Mouse (Mus musculus) thymus, postnatal 4 days (tissue): Measurements from ENCODE around the gene Fndc3b.
"Not testable (repeated sequence)": the region's sequence is repeated elsewhere in the genome, so short reads cannot be mapped to it uniquely, and the experiment has no call there.

ENCODE experiments used
- DNase-seq: peaks from one replicate; pipeline ENCODE4 v3.0.0; 2021

Fndc3b gene

DNA sequence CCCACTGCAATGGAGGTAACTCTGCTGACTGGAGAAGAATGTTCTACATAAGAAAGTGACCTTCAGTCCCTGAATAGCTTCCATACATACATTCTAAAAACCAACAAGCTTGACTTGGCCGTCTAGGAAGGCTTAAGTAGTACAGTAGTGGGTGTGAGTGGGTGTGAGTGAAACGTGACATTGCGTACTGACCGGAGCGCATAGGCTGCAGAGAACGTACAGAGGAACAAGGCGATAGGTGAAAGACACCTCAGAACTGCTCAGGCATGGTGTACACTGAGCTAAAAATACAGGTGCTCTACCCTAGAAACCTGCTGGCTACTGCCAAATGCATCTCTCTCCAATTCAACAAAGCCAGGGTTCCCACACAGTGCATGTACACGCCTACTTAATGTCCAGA lies 219.7 kb downstream of the Fndc3b start:
- no peak for DNase-seq

DNA sequence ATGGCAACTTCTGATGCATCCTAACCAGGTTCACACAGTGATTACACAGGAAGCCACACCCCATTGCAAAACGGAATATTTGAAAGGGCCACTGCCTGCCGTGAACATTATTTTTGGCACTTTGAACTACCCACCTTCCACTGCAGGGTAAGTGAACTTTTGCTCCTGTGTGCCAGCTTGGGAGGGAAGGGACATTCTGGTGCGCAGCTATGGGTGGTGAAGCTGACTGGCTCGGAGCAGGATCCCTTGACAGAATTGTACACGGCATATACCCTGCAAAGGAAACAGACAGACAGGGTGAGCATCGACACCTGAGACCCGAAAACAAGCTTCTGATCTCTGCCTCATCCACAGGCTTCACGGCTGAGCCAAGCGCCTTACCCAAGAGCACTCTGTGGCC lies 220.2 kb downstream of the Fndc3b start:
- DNase-seq = no peak

DNA sequence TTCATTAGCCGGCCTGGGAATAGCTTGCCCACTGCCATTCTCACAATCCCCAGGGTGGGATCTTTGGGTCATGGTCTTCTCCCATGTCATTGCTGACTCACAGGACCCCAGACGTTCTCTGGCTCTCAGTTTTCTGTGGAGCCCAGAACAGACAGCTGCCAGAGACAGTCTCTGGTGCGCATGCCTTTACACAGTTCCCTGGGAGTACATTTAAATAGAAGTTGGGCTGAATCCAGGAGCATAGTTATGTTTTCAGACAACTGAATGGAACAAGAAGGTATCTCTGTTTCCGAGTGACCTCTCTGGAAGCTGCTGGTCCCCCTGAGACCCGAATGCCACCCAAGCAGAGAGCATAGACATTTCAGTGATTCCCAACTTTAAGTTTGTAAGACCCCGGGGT lies 221.6 kb downstream of the Fndc3b start:
- no peak for DNase-seq

DNA sequence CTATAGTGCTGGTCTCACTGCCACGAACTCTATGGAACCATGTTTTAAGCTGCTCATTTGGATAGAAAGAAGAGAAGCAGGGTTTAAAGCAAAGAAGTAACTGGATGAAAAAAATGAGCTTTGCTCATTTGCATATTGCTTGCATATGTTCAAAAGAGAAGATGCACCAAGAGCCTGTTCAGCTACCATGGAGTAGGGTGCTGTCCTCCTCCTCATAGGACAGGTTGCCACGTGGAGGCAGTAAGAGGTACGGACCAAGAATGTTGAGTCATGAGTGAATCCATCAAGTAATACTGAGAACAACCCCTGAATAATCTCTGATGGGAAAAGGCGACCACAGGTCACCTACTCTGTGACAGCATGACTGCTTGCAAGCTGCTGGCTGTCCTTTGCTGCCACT lies 226.0 kb downstream of the Fndc3b start:
- DNase-seq = no peak

DNA sequence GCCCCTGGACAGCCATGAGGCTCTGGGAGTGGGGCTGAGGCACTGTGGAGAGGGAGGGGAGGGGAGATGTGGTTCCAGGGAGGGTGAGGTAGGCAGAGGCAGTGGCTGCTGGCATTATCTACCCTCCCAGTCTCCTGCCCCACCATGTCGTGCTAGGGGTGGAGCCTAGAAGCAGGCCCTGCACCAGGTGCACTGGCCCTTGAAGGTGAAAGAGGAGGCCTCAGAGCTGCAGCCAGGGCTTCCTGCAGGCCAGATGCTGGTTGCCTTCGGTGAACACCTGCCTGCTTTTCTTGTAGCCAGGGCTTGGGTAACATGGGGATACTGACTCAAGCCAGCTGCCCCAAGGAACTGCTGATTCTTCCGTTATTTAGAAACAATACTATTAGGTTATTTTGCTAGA lies 226.4 kb downstream of the Fndc3b start:
- no peak for DNase-seq

DNA sequence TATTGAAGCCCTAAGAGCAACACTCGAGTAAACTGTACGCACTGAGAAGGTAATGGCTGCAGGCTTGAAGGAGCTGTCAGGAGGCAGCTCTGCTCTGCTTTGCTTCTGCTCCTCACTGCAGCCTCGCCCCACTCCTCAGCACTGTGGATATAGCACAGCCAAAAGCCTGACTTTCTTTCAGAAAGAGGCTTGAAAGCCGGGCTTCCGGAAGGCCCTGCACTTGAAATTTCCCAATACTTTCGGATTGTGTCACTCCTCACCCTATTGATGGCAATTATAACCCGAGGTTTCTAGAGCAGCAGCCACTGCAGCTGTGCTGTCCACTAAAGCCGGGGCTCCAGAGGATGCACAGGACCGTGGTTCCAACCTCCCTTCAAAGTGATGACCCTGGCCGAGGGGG lies 227.3 kb downstream of the Fndc3b start:
- DNase-seq = no peak

DNA sequence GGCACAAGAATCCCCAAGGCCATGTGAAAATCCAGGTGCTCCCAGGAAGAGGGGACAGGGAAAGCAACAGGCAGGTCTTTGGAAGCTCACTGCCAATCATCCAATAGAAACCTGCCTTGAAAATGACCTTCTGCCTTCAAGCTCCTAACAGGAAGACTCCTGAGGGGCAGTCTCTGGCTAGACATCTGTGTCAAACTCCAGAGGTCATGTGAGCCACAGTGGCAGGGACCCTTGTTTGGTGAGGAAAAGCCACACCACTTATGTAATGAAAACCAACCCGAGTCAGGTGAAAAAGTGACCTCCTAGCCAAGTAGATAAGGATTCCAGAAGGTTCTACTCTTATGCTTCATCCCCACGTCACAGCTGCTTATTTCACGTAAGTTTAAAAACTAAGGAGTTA lies 227.8 kb downstream of the Fndc3b start:
- DNase-seq = no peak

- no peak for DNase-seq
Observed at GRCm38 (mm10) chr3:27481738-27482137, 229.4 kb downstream of the Fndc3b start.

DNA sequence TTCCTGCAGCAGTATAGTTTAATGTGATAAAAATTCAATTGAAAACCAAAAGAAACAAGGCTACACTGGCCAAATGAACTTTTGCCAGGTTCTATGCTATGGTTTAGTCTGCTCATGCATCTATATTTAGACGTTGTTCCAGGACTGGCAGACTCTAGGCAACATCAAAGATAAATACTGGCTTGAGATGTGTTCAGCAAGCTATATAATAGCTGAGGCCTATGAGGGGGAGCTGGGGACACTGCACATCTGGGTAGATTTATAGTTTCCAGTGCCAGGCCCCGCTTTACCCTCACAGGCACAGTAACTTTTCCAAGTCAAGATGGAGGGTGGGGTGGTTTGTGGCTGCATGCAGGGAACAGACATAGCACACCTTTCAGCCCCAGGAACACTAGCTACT lies 231.7 kb downstream of the Fndc3b start:
- no peak for DNase-seq

- no peak for DNase-seq
Observed at GRCm38 (mm10) chr3:27478563-27479156, 232.4 kb downstream of the Fndc3b start.

DNA sequence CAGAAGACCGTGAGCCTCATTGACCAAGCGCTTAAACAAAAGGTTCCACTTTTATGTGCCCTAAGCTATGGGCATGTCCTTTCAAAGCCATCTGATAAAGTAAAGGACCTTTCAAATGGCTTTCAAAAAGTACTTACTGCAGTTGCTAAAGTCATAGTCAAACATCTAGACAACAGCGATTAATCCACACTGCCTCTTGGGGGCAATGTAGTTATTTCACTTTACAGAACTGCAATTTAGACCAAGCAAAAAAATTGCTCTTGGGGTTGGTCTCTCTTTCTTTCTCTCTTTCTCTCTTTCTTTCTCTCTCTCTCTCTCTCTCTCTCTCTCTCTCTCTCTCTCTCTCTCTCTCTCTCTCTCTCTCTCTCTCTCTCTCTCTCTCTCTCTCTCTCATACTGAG lies 233.4 kb downstream of the Fndc3b start:
- not testable (repeated sequence) for DNase-seq

- no peak for DNase-seq
Observed at GRCm38 (mm10) chr3:27475899-27476298, 235.2 kb downstream of the Fndc3b start.

DNA sequence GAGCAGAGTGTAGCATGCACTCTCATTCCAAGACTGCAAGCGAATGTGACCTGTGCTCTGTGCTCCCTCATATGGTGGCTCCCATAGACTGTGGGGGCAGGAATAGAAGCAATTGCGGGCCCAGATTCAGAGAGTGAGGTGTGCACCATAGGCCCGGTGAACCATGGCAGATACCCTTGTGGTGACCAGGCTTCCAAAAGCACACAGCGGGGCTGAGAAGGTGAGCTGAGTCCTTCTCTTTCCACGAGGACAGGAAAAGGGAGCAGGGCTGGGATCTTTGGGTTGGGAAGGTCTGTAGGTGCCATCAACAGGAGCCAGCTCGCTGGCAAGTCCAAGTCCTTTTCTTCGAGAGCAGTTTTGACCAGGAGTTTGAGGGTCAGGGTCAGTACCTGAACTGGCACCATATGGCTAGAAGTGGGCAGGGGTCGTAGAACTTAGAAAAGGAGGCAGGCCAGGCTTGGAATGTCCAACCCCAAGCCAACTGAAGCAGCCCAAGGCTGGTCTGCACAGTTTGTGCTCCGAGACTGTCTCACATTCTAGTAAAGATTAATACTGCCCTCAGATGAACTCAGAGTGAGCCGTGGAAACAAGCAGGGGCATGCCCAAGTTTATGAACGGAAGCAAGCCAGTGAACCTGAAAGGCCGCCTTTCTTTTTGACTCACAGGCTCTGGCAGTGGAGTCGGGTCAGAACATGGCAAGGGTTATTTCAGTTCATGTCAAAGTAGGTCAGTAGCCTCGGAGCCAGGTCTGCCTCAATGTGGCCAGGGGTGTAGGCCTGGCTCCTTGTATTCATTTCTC lies 237.1 kb downstream of the Fndc3b start:
- no peak for DNase-seq

- no peak for DNase-seq
Observed at GRCm38 (mm10) chr3:27472846-27473245, 238.3 kb downstream of the Fndc3b start.

GRCm38 (mm10) chr3:27470781-27471180 lies 240.3 kb downstream of the Fndc3b start:
- DNase-seq = no peak

DNA sequence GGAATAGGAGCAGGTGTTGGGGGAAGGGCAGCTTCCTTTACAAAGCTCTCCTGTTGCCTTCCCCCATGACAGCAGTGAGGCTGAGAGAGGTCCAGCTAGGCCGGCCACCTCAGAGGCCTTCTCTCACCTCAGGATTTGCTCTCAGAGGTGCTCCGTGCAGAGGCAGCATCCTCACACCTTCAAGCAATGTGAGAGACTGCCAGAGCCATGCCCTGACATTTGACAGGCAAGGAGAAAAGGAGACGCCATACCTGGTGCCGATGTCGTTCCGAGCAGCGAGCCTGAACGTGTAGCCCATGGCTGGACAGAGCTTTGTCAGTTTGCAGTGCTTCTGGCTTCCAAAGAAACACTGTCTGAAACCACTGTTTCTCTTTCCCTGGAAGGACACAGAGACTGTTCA lies 241.1 kb downstream of the Fndc3b start:
- DNase-seq = no peak

DNA sequence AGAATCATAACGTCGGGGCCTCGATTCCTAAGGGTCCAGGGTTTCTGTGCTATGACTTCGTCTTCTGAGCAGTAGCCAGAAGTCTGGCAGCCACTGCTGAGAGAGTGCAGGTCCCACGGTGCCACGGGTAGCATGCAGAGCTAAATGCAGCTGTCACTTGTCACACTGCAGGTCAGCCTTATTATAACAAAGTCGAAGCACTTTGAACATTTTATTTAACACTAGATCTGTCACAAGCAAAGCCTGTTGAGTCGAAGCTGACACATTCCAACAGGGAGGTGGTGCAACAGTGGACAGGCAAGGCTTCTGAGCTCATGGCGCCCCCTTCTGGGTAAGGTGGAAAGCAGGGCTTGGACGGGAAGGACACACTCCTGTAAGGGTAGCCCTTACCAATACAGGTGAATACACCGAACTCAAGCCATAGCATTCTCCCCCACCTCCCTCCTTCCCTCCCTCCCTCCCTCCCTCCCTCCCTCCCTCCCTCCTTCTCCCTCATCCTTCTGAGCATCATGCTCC lies 243.5 kb downstream of the Fndc3b start:
- peak; percentile 82 for DNase-seq

- DNase-seq = peak; percentile 68
Observed at GRCm38 (mm10) chr3:27466297-27466901, 244.7 kb downstream of the Fndc3b start.

GRCm38 (mm10) chr3:27463373-27463772 lies 247.7 kb downstream of the Fndc3b start:
- peak; percentile 51 for DNase-seq

- peak; percentile 57 for DNase-seq
Observed at GRCm38 (mm10) chr3:27462934-27463333, 248.2 kb downstream of the Fndc3b start.

DNA sequence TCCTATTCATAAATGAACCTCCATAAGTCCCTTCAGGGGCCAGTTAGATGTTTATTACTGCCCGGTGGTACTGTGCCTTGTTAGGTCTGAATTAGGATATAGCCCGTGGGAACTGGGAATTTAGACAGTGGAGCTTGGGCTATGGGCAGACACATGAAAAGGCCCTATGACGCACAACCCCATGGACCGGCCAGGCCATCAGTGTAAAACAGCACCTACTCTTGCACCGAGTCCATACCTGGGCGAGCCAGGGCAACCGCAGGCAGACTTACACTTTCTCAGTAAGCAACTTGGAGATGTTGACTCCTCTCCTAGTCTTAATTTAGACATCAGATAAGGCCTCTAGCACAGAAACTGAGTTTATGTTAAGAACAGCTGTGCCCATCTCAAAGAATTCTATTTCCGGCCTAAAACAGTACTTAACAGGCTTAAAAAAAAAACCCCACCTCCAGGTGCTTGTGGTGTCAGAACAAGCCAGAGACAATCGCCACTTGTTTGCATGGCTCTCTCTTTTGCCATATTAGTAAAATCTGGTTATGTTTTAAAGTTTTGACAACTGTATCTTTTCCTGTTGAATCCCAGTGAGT lies 248.7 kb downstream of the Fndc3b start:
- peak; percentile 63 for DNase-seq

GRCm38 (mm10) chr3:27461861-27462260 lies 249.2 kb downstream of the Fndc3b start:
- peak; percentile 69 for DNase-seq

DNA sequence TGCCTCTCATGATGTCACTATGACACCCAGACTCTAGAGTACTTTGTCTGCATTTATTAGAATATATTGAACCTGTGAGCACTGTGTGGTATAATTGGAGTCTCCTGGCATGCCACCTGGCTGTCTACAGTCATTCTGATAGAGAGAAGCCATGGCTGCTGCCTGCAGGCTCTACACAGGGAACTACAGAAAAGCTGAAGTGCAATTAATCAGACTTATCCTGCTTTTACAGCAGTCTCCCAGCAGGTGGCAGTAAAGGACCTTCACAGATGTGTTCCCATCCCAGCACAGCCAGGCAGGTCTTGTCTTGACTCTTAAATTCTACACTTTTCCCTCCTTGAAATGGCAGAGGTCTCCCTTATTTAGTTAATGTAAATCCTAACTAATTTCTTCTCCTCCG lies 250.1 kb downstream of the Fndc3b start:
- peak; percentile 89 for DNase-seq

DNA sequence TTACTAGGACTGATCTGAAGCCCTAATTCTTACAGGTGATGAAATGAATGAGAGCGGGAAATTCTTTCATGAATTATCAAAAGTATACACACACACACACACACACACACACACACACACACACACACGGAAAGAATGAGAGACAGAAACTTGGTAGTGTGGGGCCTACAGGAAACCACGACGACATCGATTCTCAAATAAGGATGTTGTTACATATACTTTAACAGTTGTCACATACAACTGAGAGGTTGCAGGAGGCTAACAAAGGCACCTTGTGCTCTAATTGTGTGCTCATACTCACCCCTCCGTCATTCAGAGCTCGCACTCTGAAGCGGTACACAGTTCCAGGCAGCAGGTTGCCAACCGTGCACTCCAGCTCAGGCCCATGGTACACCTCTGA lies 252.7 kb downstream of the Fndc3b start:
- peak; percentile 39 for DNase-seq
